Mouse (Mus musculus) large intestine, adult 2 months (tissue): Measurements from ENCODE around the gene Lnpk. TPM values are rescaled to one million over a fixed set of nuclear protein-coding genes. Genes with fewer than 3 reads are reported as not detected.

ENCODE experiments used
- DNase-seq: peaks from one replicate; pipeline ENCODE4 v3.0.0-alpha.2; 2012; ENCODE audit warnings: low read depth, low spot score
- WGBS: fragments of 180-500 bp; shearing (Covaris S2); methylation state at CpG from one replicate; pipeline ENCODE4 v1.1.7; 2018; 5-methylcytosine and 5-hydroxymethylcytosine counted together
- polyA plus RNA-seq: library from polyadenylated mRNA; depleted of rRNA; stranded (reverse); fragments of >200 nt; gene quantifications from 2 replicates; pipeline ENCODE4 v1.2.3, GENCODE M21; 2012; rRNA removed

Gene Lnpk
- polyA plus RNA-seq, 1 experiment = 3.3 TPM

DNA sequence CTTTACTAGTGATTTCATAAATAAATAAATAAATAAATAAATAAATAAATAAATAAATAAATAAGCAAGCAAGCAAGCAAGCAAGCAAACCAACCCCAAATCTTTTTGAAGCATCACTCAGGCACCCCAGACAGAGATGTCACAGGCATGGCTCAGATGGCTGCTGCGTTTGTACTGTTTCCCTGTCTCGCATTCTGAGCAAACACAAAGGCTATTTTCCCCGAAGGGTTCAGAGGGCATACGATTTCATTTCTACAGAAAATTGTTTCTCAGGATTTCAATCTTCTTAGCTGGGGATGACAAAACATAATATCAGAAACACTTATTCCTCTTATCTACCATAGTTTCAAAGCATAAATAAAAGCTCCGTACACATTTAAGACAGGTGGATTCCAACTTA is 81.4 kb downstream of the Lnpk start:
- no peak for DNase-seq
- 66% methylated on average over 5 of the region's 5 CpGs for WGBS

DNA sequence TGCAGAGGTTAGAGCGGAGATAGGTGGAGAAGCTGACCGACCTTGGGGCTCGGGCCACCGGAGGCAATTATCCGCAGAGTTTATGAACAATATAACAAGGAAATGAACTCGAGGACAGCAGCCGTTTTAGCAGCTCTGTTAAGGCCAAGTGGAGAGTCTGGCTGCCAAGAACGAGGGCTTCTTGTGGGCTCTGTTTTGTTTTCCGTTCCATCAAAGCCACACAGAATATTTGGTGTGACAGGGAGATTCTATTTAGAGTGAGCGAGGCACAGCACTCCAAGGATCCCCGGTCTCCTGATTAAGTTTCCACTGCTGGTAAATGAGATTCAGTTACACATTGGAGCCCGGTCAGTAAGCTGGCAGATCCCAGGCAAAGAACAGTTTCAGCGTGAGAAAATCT is 87.8 kb downstream of the Lnpk start:
- no peak for DNase-seq
- WGBS = 41% methylated on average over 13 of the region's 13 CpGs

DNA sequence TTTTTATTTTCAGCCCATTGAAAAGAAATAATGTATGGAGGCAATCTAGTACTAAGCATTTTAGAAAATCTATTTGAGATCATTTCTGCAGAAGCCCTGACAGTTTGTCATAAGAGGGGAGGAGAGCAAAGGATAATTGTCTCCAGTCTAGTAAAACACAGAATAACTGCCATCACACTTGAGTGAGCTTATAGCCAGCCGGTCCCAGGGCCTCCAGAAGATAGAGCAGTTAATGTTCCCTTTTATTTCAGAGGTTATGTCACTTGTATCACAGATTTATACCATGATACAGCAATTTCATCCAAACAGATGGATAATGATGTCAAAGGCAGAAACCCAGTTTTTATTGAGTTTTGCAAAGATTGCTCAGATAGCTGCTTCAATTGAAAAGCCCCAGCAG is 89.0 kb downstream of the Lnpk start:
- no peak for DNase-seq
- 85% methylated on average over 1 of the region's 1 CpGs for WGBS

DNA sequence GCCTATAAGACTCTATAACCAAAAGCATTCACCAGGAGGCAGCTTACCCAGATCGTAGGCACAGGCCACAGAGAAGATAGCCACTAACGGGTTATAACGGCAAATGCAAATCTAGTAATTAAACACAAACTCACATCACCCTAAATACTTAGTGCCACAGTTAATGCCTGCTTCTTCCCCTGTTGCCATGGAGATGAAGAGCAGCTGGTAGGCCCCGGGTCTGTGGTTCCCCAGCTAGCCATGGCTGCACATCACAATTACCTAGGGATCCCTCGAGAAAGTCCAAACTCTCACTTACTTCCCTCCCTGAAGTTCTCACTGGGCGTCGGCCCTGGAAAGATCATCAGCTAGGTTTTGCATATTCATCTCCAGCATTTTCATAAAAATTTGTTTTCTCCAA is 90.8 kb downstream of the Lnpk start:
- WGBS = 74% methylated on average over 7 of the region's 7 CpGs
- no peak for DNase-seq

DNA sequence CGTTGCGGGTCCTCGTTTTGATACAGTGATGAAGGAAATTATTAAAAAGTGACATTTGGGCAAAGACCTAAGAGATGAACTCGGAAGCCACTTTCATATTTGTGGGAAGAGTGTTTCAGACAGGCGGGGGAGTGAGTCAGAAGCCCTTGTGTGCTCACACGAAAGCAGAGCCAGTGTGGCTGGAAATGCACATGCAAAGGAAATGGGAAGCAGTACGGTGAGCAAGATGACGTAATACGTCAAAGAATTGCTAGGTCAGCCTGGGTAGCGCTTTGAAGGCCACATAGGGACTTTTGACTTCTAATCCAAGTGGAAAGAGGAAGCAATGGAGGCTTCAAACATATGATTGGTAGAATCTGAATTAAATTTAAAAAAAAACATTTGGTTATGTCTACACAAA is 96.6 kb downstream of the Lnpk start:
- 76% methylated on average over 10 of the region's 10 CpGs for WGBS
- DNase-seq = no peak

DNA sequence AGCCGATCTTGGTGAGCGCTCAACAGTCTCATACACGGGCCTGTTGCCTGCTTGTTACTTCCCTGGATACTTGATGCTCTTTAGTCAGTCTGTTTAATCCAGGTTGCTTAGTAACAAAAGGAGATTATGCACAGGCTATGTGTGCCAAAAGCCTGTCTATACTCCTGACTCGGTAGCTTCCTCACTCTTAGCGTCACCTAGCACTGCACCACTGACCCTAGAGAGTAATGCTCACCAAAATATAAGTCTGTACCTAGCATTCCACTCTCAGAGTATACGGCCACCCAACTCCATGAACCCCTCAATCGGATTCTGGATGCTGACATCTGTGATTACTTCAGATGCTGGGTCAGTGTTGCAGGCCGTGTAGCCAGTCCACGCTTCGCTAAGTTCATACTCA is 97.1 kb downstream of the Lnpk start:
- 80% methylated on average over 10 of the region's 10 CpGs for WGBS
- no peak for DNase-seq

Other genes with a start within 250 kb of the Lnpk start
- gene Evx2, start 80.1 kb upstream of the Lnpk start, polyA plus RNA-seq = not detected in 2 replicates
- not detected in 2 replicates for gene Hoxd13, start 88.9 kb upstream of the Lnpk start, polyA plus RNA-seq
- not detected in 2 replicates for gene Hoxd12, start 95.6 kb upstream of the Lnpk start, polyA plus RNA-seq
- gene Hoxd11, start 100.1 kb upstream of the Lnpk start, polyA plus RNA-seq = not detected in 2 replicates
- gene Hoxd10, start 112.5 kb upstream of the Lnpk start, polyA plus RNA-seq = not detected in 2 replicates
- gene Hoxd9, start 118.3 kb upstream of the Lnpk start, polyA plus RNA-seq = 0.15 and 0.16 TPM in 2 replicates
- 0.78 and 0.92 TPM in 2 replicates for gene Hoxd8, start 125.2 kb upstream of the Lnpk start, polyA plus RNA-seq
- gene Hoxd3, start 132.5 kb upstream of the Lnpk start, polyA plus RNA-seq = 0.05 and 0.06 TPM in 2 replicates
- 2.0 and 2.4 TPM in 2 replicates for gene Hoxd4, start 132.5 kb upstream of the Lnpk start, polyA plus RNA-seq
- gene Gm28230, start 147.3 kb upstream of the Lnpk start, polyA plus RNA-seq = 0.38 and 0.45 TPM in 2 replicates
- not detected in 2 replicates for gene Hoxd1, start 183.5 kb upstream of the Lnpk start, polyA plus RNA-seq
- 34.3 and 43.9 TPM in 2 replicates for gene Mtx2, start 246.4 kb upstream of the Lnpk start, polyA plus RNA-seq